Mouse (Mus musculus) layer of hippocampus, adult 9-10 months (tissue): Measurements from ENCODE around the gene Hddc3.
"Not testable (repeated sequence)": the region's sequence is repeated elsewhere in the genome, so short reads cannot be mapped to it uniquely, and the experiment has no call there.

Experiments used
- DNase-seq: peaks from one replicate; pipeline ENCODE4 v3.0.0; 2022; ENCODE audit warnings: low spot score

Gene Hddc3

GRCm38 (mm10) chr7:80369967-80370431, 27.1 kb downstream of the Hddc3 start:
- no peak for DNase-seq

DNA sequence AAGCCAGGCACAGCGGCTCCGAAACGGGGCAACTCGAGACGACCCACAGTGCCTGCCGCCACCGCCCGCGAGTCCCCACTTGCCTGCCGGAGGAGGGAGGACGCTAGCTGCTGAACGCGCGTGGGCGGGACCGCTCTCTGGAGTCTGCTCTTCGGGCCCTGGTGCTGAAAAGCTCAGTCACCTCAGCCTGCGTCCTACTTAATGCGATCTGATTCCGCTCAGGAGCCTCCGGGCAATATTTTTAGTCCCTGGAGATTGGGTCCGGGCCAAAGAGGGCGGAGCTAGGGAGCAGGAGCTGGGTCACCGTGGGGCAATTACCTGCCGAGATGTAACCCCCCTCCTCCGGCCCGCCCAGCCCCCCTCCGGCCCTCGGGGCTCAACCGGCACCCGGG, 27.7 kb downstream of the Hddc3 start:
- DNase-seq: no peak

- no peak for DNase-seq
Measured at GRCm38 (mm10) chr7:80371041-80371751, 28.3 kb downstream of the Hddc3 start, which contains the start of gene Man2a2. TSS of gene Man2a2 (minus strand) at chr7:80371375.

DNA sequence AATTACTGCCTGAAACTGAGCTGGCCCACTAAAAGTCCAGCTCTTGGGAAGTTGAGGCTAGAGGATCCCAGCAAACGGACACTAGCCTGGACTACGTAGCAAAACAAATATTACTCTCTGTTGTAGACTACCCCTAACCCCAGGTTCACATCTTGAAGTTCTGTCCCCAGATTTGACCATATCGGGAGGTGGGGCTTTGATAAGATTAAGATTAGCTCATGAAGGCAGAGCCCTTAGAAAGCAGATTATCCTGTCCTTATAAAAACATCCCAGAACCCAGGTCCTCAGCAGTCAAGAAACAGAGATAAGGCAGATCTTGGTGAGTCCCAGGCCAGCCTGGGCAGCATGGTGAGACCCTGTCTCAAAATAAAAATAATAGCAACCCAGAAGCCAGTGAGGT, 29.3 kb downstream of the Hddc3 start:
- DNase-seq: no peak

DNA sequence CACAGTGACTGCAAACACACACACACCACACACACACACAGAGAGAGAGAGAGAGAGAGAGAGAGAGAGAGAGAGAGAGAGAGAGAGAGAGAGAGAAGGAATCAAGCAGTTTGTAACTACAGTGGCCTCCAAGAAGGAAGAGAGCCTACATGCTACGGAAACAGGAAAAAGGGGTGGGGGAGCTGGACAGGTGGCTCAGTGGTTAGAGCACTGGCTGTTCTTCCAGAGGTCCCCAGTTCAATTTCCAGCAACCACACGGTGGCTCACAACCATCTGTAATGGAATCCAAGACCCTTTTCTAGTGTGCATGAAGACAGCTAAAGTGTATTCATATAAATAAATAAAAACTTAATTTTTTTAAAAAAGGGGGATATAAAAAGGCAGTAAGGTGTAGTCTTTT, 29.8 kb downstream of the Hddc3 start:
- no peak for DNase-seq

- no peak for DNase-seq
Measured at GRCm38 (mm10) chr7:80373352-80373751, 30.4 kb downstream of the Hddc3 start.

DNA sequence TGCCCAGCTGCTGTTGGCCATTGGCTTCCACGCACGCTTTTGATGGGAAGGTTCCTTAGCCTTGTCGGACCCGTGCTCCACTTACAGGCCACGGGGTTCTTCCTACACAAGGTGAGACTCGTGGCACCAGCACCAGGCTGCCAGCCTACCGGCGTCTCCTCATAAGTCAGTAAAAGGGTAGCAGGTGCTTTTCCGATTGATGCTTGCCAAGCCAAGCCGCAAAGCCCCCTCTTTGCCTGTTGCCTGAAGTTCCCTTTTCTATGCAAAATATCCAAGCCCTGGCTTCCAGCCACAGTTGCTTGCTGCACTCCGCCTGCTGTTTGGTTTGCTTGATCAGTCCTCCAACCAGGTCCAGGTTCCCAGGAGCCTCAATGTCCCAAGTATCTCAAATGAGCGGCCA, 30.9 kb downstream of the Hddc3 start:
- no peak for DNase-seq

DNA sequence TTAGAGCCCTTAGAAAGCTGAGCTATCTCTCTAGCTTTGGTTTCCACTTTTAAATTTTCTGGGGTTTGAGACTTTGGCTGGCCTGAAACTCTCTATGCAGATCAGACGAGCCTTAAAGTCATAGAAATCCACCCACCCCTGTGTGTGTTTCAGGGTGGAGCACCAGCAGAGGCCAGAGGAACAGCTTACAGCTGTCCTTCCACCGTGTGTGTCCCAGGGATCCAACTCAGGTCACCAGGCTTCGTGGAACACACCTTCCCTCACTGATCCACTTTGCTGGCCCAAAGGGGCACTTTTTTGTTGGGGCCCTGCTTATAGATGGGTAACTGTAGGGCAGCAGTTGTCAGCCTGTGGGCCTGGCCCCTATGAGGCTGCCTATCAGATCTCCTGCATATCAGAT, 31.4 kb downstream of the Hddc3 start:
- DNase-seq: no peak

GRCm38 (mm10) chr7:80374733-80375132, 31.8 kb downstream of the Hddc3 start:
- DNase-seq: no peak

GRCm38 (mm10) chr7:80375376-80376039, 32.6 kb downstream of the Hddc3 start:
- no peak for DNase-seq

- DNase-seq: no peak
Measured at GRCm38 (mm10) chr7:80376192-80376591, 33.3 kb downstream of the Hddc3 start.

DNA sequence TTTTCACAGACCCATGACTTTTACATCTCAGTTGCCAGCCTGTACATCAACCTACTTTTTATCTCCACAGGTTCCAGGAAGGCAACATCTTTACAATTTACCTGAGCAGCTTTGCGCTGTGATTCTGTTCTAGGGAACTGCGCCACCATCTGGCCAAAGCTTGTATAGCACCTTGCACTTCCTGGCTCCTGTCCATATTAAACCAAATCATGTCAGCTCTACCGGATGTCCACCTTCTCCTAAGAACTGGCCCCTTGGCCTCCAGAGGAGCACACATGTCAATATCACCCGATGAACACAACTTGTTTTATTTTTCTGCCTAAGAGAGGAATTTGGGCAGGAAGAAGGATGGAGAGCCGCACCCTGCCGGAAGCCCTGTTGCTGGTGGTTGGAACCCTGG, 34.6 kb downstream of the Hddc3 start:
- DNase-seq: no peak

DNA sequence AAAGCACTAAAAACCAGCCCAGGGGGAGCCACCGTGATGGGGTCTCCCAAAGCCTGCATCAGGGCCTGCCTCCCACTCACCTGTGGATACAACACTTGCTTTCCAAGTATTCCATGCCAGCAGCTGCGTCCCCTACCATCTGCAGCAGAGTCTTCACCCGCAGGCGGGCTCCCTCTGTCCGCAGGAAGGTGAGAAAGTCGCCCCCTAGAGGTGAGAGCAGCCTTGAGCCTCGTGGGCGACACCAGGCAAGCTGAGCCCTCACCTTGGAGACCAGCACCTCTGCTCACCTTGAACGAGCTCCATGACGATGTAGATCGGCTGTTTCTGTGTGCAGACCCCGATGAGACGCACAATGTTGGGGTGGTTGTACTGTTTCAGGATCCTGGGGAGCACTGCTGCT, 36.6 kb downstream of the Hddc3 start:
- no peak for DNase-seq

DNA sequence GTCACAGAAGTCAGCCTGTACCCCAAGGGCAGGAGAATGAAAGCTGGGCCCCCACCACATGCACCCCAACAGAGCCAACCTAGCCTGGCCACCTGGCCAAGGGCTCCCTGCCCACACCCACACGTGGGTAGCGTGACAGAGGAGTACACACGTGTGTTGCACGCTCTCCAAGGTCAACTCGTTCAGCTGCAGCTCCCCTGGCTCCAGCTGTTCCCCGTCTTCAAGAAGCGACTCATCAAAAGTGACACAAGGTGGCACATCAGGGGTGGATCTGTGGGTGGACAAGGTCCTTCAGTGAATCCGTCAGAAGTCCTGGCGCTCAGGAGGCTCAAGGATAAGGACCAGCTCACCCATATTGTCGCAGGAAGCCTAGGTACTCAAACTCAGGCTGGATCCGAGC, 40.0 kb downstream of the Hddc3 start:
- DNase-seq: no peak

- DNase-seq: peak; percentile 90
Measured at GRCm38 (mm10) chr7:80386235-80386930, 43.5 kb downstream of the Hddc3 start.

- DNase-seq: no peak
Measured at GRCm38 (mm10) chr7:80387033-80387632, 44.2 kb downstream of the Hddc3 start.

DNA sequence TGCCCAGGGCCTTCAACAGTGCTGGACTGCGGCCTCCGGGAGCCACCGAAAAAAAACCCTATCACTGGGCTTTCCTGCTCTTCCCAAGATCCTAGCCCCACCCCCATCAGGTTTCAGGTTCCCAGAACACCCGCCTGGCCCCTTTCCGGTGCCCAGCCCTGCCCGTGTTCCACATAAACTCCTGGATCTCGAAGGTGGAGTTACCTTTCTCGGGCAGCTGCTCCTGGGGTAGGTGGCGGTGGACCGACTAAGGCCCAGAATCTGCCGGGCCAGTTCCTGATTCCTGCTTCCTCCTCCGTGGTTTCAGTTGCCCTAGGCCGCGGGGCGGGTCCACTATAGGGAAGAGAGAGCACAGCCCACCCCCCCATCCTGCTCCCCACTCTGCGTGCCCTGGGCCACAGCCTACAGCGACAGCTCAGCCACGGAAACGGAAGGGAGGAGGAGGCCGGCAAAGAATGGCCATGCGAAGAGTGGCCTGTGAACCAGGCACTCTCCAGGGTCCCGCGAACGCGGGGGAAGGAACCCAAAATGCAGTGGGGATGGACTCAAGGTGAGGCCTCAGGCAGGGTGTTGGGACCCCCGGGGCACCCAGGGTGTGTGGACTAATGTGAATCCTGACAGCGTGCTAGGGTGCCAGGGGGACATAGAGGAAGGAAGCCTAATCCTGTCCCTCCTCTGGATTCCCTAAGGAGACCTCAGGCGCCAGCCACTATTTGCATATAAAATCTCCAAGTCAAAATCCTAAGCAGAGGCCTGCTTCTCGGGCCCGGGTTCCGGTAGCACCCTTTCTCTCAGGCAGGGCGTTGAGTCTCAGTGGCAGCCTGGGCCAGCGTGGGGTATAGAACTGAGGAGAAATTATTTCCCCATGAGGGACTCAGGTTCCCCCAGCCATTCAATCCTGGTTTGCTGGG, 45.0 kb downstream of the Hddc3 start, which contains the start of gene Fes:
TSS of gene Fes (minus strand) at position 314 of the 911 bp plus-strand sequence.
- DNase-seq: no peak

DNA sequence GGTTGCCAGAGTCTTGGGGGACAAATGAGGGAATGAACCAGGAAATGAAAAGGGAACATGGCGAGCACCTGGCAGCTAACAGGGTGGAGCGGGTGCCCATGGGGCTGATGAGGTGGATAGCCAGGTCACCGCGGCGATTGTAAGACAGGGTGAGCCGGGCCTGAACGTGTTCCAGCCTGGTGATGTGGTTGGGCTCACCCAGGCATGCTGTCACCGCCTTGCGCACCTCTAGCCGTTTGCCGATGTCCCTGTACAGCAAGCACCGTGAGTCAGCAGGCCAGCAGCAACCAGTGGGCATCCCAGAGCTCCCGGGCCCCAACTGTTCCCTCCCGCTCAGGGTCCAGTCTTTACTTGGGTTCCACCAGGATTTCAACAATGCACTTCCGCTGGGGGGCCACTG, 49.2 kb downstream of the Hddc3 start:
- no peak for DNase-seq

DNA sequence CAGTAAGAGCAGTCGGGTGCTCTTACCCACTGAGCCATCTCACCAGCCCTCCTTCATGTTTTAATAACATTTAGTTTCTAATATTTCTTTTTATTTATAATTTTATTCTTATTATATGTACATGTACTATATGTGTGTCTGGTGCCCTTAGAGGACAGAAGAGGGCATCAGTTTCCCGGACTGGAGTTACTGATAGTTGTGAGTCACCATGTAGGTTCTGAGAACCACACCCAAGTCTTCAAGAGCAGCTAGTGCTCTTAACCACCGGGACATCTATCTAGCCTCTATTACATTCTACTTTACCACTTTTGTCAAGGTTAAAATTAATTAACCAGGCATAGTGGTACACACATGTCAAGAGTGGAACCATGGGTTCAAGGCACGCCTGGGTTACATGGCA, 51.7 kb downstream of the Hddc3 start:
- DNase-seq: no peak

DNA sequence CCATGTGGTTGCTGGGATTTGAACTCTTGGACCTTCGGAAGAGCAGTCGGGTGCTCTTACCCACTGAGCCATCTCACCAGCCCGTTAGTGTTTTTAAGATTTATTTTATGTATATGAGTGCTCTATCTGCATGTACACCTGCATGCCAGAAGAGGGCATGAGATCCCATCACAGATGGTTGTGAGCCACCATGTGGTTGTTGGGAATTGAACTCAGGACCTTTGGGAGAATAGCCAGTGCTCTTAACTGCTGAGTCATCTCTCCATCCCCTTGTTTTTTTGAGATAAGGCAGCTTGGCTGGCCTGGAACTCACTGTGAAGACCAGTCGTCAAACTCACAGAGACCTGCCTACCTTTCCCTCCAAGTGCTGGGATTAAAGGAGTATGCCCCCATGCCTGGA, 53.5 kb downstream of the Hddc3 start:
- DNase-seq: not testable (repeated sequence)

DNA sequence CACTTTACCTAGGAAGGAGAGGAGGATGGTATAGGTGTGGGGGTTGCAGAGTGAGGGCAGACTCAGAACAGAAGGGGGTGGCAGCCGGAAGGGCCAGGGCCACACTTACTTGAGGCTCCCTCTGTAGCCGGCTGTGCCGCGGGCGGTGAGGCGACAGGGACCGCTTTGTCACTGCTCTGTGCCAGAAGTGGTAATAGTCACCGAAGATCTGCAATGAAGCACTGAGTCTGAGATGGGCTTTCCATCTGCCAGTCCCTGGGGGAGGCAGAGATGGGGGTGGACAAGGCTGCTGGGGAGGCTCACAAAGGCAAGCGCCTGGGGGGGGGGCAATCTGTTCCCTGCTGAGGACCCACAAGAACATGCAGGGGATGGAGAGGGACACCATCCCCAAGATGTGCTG, 55.1 kb downstream of the Hddc3 start:
- DNase-seq: no peak
